Mouse (Mus musculus): Measurements from ENCODE around the gene Dcaf6.

DNA sequence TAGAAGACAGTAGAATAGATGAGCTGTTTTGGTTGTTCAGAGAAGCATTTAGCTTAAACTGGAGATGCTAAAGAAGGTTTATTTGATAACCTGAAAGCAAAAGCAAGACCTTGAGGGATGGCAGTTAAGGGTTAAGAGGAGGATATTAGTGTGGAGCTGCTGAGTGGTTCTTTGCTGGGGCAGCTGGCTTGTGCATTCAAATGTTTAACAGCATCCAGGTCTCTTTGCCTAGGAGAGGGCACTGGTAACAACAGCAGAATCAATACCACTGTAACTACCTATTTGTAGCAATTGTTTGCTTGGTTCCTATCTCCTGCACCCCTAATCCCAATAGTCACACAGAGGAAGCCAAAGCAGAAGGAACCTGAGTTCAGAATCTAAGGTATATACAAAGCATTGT lies 9.4 kb upstream of the Dcaf6 start:
- TF ChIP-seq CTCF (IDR thresholded peaks at IDR 0.05; ENCODE audit: extremely low read depth, insufficient read length, insufficient replicate concordance, low read depth, low read length) (no peak), POLR2A (IDR thresholded peaks at IDR 0.05; ENCODE audit: low read depth, low read length) (no peak)

Data from small intestine, adult 2 months (tissue).